Mouse (Mus musculus): ENCODE results near the gene Pcnx3. TPM values are rescaled to one million over a fixed set of nuclear protein-coding genes. Genes with fewer than 3 reads are reported as not detected.
"Not testable (repeated sequence)": the region's sequence is repeated elsewhere in the genome, so short reads cannot be mapped to it uniquely, and the experiment has no call there.

Pcnx3 gene
- polyA plus RNA-seq, 1 experiment = 54.9 TPM

DNA sequence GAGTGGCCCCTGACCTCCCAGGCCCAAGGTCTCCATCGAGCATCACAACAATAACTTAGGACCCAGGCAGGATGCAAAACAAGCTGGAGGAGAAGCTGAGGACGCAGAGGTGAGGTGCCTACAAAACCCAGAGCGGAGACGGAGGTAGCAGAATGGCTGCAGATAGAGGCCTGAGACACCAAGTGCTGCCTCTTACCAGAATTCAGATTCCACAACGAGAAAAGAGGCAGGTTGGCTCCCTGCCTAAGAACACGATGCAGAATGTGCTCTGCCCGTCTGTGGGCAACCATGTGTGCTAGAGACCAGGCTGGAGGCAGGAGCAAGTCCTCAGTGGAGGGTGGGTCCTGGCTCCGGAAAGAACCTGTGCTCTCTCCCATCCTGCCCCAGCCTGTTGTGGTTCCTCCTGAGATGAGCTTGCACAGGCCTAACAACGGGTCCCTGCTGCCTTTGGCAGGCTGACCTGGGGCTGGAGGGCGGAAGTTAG, 4.2 kb upstream of the Pcnx3 start:
- peaks cover 10% of the 10 kb centered on the region for H3K4me1 ChIP-seq (ENCODE audit: control insufficient read depth, insufficient read depth, low read length)
- H3K27ac ChIP-seq (ENCODE audit: insufficient read depth, low read depth, low read length) = peak overlapping the region; percentile 96
- no peak for TF ChIP-seq CTCF (IDR thresholded peaks at IDR 0.05; ENCODE audit: low read depth, low read length)
- TF ChIP-seq POLR2A (IDR thresholded peaks at IDR 0.05; ENCODE audit: borderline replicate concordance, low read depth, low read length) = no peak
- peak overlapping the region; percentile 66 for H3K4me3 ChIP-seq (ENCODE audit: insufficient read depth, low read length)

DNA sequence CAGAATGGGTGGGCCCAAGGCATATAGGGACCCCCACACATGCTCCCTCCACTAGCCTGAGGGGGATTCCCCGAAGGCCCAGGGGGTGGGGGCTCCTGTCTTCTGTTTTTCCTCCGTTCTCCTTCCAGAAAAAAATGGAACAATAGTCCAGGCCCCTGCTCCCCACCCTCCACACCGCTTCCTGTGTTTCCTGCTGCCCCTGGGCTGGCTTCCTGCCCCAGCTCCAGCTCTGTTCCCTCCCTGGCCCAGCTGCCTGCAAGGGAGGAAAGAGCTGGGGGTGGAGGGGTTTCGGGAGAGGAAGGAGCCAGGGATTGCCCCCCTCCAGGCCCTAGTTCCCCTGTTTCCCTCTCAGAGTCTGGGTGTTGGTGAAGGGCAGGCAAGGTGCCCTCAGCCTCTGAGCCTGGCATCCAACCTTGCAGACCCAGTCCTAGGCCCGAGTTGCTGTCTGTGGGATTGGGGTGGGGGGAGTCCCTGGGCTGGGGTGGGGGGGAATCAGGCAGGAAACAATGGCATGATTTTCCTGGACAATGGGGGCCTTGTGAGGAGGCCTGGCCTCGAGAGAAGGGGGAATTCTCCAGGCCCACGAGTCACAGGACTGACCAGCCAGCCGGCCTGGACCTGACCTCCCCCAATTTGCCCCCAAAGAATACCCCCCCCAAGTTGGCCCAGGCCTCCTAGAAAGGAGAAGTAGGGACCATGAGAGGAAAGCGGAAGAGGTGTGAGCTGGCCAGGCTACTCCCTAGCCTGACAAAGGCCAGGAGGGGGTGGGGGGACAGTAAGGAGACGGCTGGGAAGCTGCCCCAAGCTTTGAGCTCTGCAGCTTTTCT, 3.6 kb upstream of the Pcnx3 start:
- Histone ChIP-seq H3K4me1 (ENCODE audit: control insufficient read depth, insufficient read depth, low read length) (peaks cover 14% of the 10 kb centered on the region), H3K27ac (ENCODE audit: insufficient read depth, low read depth, low read length) (peak overlapping the region; percentile 96), H3K4me3 (ENCODE audit: insufficient read depth, low read length) (peak overlapping the region; percentile 66)
- TF ChIP-seq CTCF (IDR thresholded peaks at IDR 0.05; ENCODE audit: low read depth, low read length) (no peak), POLR2A (IDR thresholded peaks at IDR 0.05; ENCODE audit: borderline replicate concordance, low read depth, low read length) (no peak)

DNA sequence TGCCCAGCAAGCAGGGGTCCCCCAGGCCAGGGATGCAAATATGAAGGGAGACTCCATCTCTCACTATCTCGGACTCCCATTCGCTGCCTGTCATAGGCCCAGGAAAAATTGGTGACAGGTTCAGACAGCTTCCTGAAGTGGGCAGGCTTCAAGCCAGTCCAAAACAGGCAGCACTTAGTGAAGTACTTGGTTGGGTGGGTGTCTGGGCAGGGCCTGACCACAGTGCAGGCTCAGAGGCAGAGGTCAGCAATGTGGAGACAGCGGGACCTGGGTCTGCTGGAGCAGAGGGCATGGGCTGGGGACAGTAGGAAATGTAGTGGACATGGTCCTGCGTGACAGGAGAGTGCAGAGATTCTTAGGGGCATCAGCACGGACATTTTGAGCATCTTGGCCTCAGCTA, 2.9 kb upstream of the Pcnx3 start:
- Histone ChIP-seq H3K4me3 (ENCODE audit: insufficient read depth, low read length) (peak overlapping the region; percentile 66), H3K27ac (ENCODE audit: insufficient read depth, low read depth, low read length) (peak overlapping the region; percentile 96), H3K4me1 (ENCODE audit: control insufficient read depth, insufficient read depth, low read length) (peaks cover 15% of the 10 kb centered on the region)
- TF ChIP-seq POLR2A (IDR thresholded peaks at IDR 0.05; ENCODE audit: borderline replicate concordance, low read depth, low read length) (no peak), CTCF (IDR thresholded peaks at IDR 0.05; ENCODE audit: low read depth, low read length) (no peak)

DNA sequence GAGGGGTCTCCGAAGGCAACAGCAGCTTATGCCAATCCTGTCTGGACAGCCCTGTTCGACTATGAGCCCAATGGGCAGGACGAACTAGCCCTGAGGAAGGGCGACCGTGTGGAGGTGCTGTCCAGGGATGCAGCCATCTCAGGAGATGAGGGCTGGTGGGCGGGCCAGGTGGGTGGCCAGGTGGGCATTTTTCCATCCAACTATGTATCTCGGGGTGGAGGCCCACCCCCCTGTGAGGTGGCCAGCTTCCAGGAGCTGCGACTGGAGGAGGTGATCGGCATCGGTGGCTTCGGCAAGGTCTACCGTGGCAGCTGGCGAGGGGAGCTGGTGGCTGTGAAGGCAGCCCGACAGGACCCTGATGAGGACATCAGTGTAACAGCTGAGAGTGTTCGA, 1.6 kb upstream of the Pcnx3 start:
- H3K27ac ChIP-seq (ENCODE audit: insufficient read depth, low read depth, low read length) = peak overlapping the region; percentile 78
- peaks cover 15% of the 10 kb centered on the region for H3K4me1 ChIP-seq (ENCODE audit: control insufficient read depth, insufficient read depth, low read length)
- no peak for TF ChIP-seq POLR2A (IDR thresholded peaks at IDR 0.05; ENCODE audit: borderline replicate concordance, low read depth, low read length)
- TF ChIP-seq CTCF (IDR thresholded peaks at IDR 0.05; ENCODE audit: low read depth, low read length) = no peak
- peak overlapping the region; percentile 66 for H3K4me3 ChIP-seq (ENCODE audit: insufficient read depth, low read length)

DNA sequence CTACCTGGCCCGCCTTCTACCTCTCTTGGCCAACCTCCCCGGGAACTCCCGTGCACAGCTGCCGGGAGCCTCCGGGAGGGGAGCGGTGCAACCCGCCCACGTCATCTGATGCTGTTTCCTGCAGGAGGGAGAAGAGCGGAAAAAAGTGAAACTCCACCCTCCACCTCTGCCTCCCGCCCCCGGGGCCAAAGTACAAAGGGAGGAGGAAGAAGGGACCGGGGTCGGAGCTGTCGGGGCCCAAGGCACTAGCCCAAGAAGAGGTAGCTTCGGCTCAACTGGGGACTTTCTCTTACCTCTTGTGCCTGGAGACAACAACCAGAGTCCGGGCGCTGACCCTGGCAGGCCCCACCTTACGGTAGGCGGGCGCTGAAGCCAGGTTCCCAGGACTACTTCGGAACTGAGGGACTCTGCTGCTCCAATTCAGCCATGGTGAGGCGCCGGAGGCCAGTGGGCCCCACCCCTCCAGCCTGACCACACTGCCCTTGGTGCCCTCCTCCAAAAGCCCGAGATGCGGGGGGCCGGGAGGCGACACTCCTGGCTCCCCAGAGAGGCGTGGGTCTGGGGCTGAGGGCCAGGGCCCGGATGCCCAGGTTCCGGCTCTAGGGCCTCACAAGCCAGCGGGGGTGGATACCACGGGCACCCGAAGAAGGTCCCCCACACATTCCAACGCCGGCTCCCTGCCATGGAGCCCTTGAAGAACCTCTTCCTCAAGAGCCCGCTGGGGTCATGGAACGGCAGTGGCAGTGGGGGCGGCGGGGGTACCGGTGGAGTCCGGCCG, 1.0 kb upstream of the Pcnx3 start:
- no peak for TF ChIP-seq CTCF (IDR thresholded peaks at IDR 0.05; ENCODE audit: low read depth, low read length)
- no peak for TF ChIP-seq POLR2A (IDR thresholded peaks at IDR 0.05; ENCODE audit: borderline replicate concordance, low read depth, low read length)
- Histone ChIP-seq H3K4me1 (ENCODE audit: control insufficient read depth, insufficient read depth, low read length) (peaks cover 15% of the 10 kb centered on the region), H3K4me3 (ENCODE audit: insufficient read depth, low read length) (peak overlapping the region; percentile 66)

DNA sequence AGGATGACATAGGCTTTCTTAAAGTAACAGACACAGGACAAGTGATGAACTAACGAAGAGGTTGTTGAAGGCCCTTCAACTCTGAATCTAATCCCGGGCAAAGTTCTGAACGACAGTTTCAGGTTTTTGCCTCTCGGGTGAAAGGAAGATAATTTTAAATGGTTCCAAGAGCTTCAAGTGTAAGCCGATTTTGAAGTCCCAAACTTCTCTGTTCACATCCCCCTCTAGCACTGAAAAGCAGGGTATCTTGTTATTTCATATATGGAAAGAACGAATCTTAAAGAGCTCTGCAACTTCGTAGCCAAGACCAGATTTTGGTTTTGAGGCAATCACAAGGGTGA, 350 bp upstream of the Pcnx3 start:
- Histone ChIP-seq H3K4me1 (ENCODE audit: control insufficient read depth, insufficient read depth, low read length) (peaks cover 13% of the 10 kb centered on the region), H3K4me3 (ENCODE audit: insufficient read depth, low read length) (peak overlapping the region; percentile 66), H3K27ac (ENCODE audit: insufficient read depth, low read depth, low read length) (peak overlapping the region; percentile 78)
- TF ChIP-seq CTCF (IDR thresholded peaks at IDR 0.05; ENCODE audit: low read depth, low read length) (no peak), POLR2A (IDR thresholded peaks at IDR 0.05; ENCODE audit: borderline replicate concordance, low read depth, low read length) (no peak)

More for the DNA sequence above, 1.0 kb upstream of the Pcnx3 start:
- peak overlapping the region; percentile 78 for H3K27ac ChIP-seq (ENCODE audit: insufficient read depth, low read depth, low read length)

DNA sequence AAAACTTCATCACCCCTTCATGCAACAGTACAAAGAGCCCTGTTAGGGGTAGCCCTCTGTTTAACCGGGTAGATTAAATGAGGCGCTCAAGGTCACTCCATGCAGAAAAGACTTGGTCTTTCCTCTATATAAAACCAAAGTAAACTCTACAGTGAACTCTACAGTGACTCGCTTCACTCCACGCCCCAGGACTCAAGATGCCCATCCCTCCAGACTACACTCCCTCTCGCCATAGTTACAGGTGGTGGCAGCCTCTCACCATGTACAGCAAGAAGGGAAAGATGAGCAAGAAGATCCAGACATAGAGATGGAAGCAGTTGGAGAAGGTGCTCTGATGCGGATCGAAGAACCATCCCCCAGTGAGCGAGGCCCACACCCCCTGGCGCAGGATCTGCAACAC, 970 bp downstream of the Pcnx3 start:
- TF ChIP-seq POLR2A (IDR thresholded peaks at IDR 0.05; ENCODE audit: borderline replicate concordance, low read depth, low read length) (no peak), CTCF (IDR thresholded peaks at IDR 0.05; ENCODE audit: low read depth, low read length) (no peak)
- Histone ChIP-seq H3K27ac (ENCODE audit: insufficient read depth, low read depth, low read length) (no peak overlapping the region), H3K4me3 (ENCODE audit: insufficient read depth, low read length) (peak overlapping the region; percentile 66), H3K4me1 (ENCODE audit: control insufficient read depth, insufficient read depth, low read length) (peaks cover 5% of the 10 kb centered on the region)

DNA sequence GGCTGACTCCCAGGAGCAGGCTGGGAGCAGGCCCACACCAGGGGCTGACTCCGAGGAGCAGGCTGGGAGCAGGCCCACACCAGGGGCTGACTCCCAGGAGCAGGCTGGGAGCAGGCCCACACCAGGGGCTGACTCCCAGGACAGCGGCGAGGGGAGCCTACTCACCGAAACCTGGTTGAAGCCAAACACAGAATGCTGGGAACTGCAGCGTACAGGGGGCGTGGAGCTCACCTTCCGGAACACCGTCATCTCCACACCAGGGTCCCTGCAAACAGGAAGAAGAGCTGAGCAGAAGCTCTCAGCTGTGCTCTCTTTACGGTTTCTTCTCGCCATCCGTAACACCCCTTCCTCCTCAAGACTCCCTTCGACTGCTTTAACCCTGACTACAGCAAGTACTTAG, 1.8 kb downstream of the Pcnx3 start:
- H3K4me3 ChIP-seq (ENCODE audit: insufficient read depth, low read length); H3K4me1 ChIP-seq (ENCODE audit: control insufficient read depth, insufficient read depth, low read length); H3K27ac ChIP-seq (ENCODE audit: insufficient read depth, low read depth, low read length): not testable (repeated sequence)

DNA sequence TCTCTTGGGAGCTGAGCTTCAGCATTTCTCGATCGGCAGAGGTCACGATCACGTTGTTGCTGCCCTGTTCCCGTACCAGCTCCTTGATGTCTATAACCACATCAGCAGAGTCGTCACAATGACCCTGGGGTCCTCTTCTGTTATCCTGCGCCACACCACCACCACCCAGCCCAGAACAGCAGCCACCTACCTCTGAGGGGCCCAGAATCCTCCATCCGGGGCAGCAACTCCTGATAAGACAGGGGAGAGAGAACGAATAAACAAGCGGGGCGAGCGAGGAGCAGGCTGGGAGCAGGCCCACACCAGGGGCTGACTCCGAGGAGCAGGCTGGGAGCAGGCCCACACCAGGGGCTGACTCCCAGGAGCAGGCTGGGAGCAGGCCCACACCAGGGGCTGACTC, 2.3 kb downstream of the Pcnx3 start:
- H3K27ac ChIP-seq (ENCODE audit: insufficient read depth, low read depth, low read length) = no peak overlapping the region
- H3K4me3 ChIP-seq (ENCODE audit: insufficient read depth, low read length) = no peak overlapping the region
- no peak for TF ChIP-seq CTCF (IDR thresholded peaks at IDR 0.05; ENCODE audit: low read depth, low read length)
- TF ChIP-seq POLR2A (IDR thresholded peaks at IDR 0.05; ENCODE audit: borderline replicate concordance, low read depth, low read length) = no peak
- peaks cover 5% of the 10 kb centered on the region for H3K4me1 ChIP-seq (ENCODE audit: control insufficient read depth, insufficient read depth, low read length)

DNA sequence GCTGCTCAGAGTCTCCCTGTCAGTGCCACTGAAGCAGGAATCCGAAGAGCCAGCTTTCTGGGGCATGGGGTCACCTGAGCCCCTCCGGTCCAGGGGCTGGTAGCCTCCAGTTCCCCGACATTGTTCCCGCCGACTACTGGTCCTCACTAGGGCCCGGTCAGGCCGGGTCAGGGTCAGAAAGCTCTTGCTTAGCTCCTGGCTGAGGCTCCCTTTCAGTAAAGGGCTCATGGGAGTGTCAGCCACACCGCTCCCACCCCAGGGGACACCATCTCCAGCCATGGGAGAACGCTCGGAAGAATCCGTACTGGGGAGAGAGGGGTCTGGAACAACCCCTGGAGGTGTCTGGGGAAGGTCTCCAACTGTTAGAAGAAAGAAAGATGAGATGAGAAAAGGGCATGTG, 2.8 kb downstream of the Pcnx3 start:
- Histone ChIP-seq H3K27ac (ENCODE audit: insufficient read depth, low read depth, low read length) (no peak overlapping the region), H3K4me3 (ENCODE audit: insufficient read depth, low read length) (no peak overlapping the region), H3K4me1 (ENCODE audit: control insufficient read depth, insufficient read depth, low read length) (peaks cover 5% of the 10 kb centered on the region)
- TF ChIP-seq POLR2A (IDR thresholded peaks at IDR 0.05; ENCODE audit: borderline replicate concordance, low read depth, low read length) (no peak), CTCF (IDR thresholded peaks at IDR 0.05; ENCODE audit: low read depth, low read length) (no peak)

Data from bone marrow macrophage, adult 2 months (primary cell).